Mouse (Mus musculus): Measurements from ENCODE around the gene Neu1.
A peak's percentile ranks its signal among the peaks of the same experiment; 100 is the strongest.

- peak in 1 of 2 experiments; percentile 77; a peak in 3 of 4 replicates for TF ChIP-seq CTCF (conservative IDR thresholded peaks at IDR 0.05 in 1 of 2, IDR thresholded peaks at IDR 0.05 in 1 of 2; ENCODE audit: low read depth in 2 of 2, low read length in 2 of 2)
- peak; percentile 89 for TF ChIP-seq USF1 (IDR thresholded peaks at IDR 0.05; ENCODE audit: low read depth, low read length)
- no peak for TF ChIP-seq KAT2A (IDR thresholded peaks at IDR 0.05; ENCODE audit: insufficient replicate concordance, low read length)
These were observed at the start of gene Neu1 for GRCm38 (mm10) chr17:34931061-34931734.

Data from CH12.LX (cell line).